In the genomic region with DNA sequence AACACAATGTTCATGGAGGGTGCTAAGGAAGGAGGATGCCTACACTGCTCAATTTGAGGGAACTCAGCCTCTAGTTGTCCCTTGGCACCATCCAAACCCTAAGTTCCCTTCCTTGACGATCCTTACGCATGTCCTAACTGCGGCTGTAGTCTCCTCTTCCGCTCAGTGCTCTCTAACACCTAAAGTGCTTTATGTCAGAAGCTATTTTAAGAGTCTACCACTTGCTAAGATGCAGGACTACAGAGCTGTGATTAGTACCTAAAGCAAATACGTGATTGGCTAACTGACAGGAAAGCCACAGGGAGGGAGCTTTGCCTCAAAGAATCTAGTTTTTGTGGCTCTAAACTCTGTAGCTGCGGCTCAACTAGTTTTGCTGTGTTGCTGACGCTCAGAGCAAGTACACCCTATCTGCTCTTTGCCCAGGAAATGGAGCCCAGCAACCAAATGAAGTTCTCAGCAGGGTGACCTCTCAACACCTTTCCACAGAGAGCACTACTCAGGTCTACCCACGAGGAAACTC, we compare ENCODE assay signal across 16 mouse cellular contexts. TPM values are rescaled to one million over a fixed set of nuclear protein-coding genes. Genes with fewer than 3 reads are reported as not detected.
DNase-seq lines count a peak whose midpoint lies in the region; ATAC-seq lines count a peak whose summit lies in the region.
"Had no signal": no experiment of that assay in that cellular context is flagged by ENCODE, and none has a peak within 500 bp of the region (broad histone marks: within the 10 kb centered on the region; RNA-seq: fewer than 3 reads in every experiment).

No protein-coding gene starts in this region.

- peak overlapping the region; percentile 95 for H3K27ac ChIP-seq in heart, embryonic 13.5 days (replicated peaks)
- peak overlapping the region; percentile 26 for H3K27ac ChIP-seq in embryonic facial prominence, embryonic 10.5 days (replicated peaks)
- H3K27ac ChIP-seq in limb, embryonic 15.5 days = peak overlapping the region; percentile 95
- no peak overlapping the region for H3K27ac ChIP-seq in midbrain, embryonic 15.5 days
- H3K27ac ChIP-seq: intestine, embryonic 15.5 days had no signal

- peaks cover 23% of the 10 kb centered on the region for H3K36me3 ChIP-seq in heart, embryonic 13.5 days
- H3K36me3 ChIP-seq in megakaryocyte, embryonic 14.5 days (replicated peaks; ENCODE audit: low read length) = peaks cover 19% of the 10 kb centered on the region
- peaks cover 29% of the 10 kb centered on the region for H3K36me3 ChIP-seq in embryonic facial prominence, embryonic 10.5 days (replicated peaks)
- H3K36me3 ChIP-seq in limb, embryonic 15.5 days = 0 out of 2 replicates have a peak, but pooled peaks cover 5% of the 10 kb centered on the region
- no peaks in the 10 kb centered on the region for H3K36me3 ChIP-seq in midbrain, embryonic 15.5 days (replicated peaks)
- H3K36me3 ChIP-seq: intestine, embryonic 15.5 days had no signal

- no peaks in the 10 kb centered on the region for H3K9me3 ChIP-seq in heart, embryonic 13.5 days
- H3K9me3 ChIP-seq in megakaryocyte, embryonic 14.5 days = no peaks in the 10 kb centered on the region
- no peaks in the 10 kb centered on the region for H3K9me3 ChIP-seq in embryonic facial prominence, embryonic 10.5 days
- no peaks in the 10 kb centered on the region for H3K9me3 ChIP-seq in limb, embryonic 15.5 days
- H3K9me3 ChIP-seq in midbrain, embryonic 15.5 days = no peaks in the 10 kb centered on the region
- H3K9me3 ChIP-seq: intestine, embryonic 15.5 days had no signal

- H3K27me3 ChIP-seq in heart, embryonic 13.5 days (replicated peaks) = no peaks in the 10 kb centered on the region
- no peaks in the 10 kb centered on the region for H3K27me3 ChIP-seq in megakaryocyte, embryonic 14.5 days (replicated peaks)
- H3K27me3 ChIP-seq in embryonic facial prominence, embryonic 10.5 days (replicated peaks; ENCODE audit: low read depth, poor library complexity, severe bottlenecking) = no peaks in the 10 kb centered on the region
- H3K27me3 ChIP-seq in limb, embryonic 15.5 days = no peaks in the 10 kb centered on the region
- no peaks in the 10 kb centered on the region for H3K27me3 ChIP-seq in midbrain, embryonic 15.5 days (replicated peaks)
- H3K27me3 ChIP-seq: CH12.LX; intestine, embryonic 15.5 days had no signal

- H3K4me2 ChIP-seq in heart, embryonic 13.5 days = peak overlapping the region; percentile 40; the same call in 1 of the 2 replicates
- H3K4me2 ChIP-seq in limb, embryonic 15.5 days = no peak overlapping the region
- H3K4me2 ChIP-seq in midbrain, embryonic 15.5 days = no peak overlapping the region
- H3K4me2 ChIP-seq: intestine, embryonic 15.5 days had no signal

- peak overlapping the region; percentile 63 for H3K9ac ChIP-seq in heart, embryonic 13.5 days
- no peak overlapping the region for H3K9ac ChIP-seq in limb, embryonic 15.5 days
- H3K9ac ChIP-seq in midbrain, embryonic 15.5 days = no peak overlapping the region
- H3K9ac ChIP-seq: forebrain, postnatal 0 days; intestine, embryonic 15.5 days had no signal

- no peak overlapping the region for H3K4me3 ChIP-seq in heart, embryonic 13.5 days
- peak overlapping the region; percentile 39 for H3K4me3 ChIP-seq in megakaryocyte, embryonic 14.5 days (replicated peaks)
- H3K4me3 ChIP-seq in embryonic facial prominence, embryonic 10.5 days = no peak overlapping the region
- H3K4me3 ChIP-seq in limb, embryonic 15.5 days = no peak overlapping the region
- no peak overlapping the region for H3K4me3 ChIP-seq in midbrain, embryonic 15.5 days
- H3K4me3 ChIP-seq: intestine, embryonic 15.5 days had no signal

- ATAC-seq in heart, embryonic 13.5 days (ENCODE audit: extremely low read depth, insufficient number of reproducible peaks, low FRiP score, low TSS enrichment) = no peak
- ATAC-seq in megakaryocyte, adult 5-6 weeks (ENCODE audit: poor library complexity, severe bottlenecking) = no peak
- no peak for ATAC-seq in limb, embryonic 15.5 days (ENCODE audit: insufficient number of reproducible peaks, low FRiP score, low TSS enrichment, low read depth)
- no peak for ATAC-seq in midbrain, embryonic 15.5 days (replicated peaks)
- ATAC-seq: forebrain, postnatal 0 days; intestine, embryonic 15.5 days had no signal

- 28% methylated on average over 8 of the region's 8 CpGs for WGBS in heart, embryonic 13.5 days
- 82% methylated on average over 8 of the region's 8 CpGs for WGBS in embryonic facial prominence, embryonic 10.5 days
- 57% methylated on average over 8 of the region's 8 CpGs for WGBS in limb, embryonic 15.5 days
- 87% methylated on average over 8 of the region's 8 CpGs for WGBS in midbrain, embryonic 15.5 days

- peaks cover 99% of the 10 kb centered on the region for H3K4me1 ChIP-seq in heart, embryonic 13.5 days
- peaks cover 95% of the 10 kb centered on the region for H3K4me1 ChIP-seq in megakaryocyte, embryonic 14.5 days
- H3K4me1 ChIP-seq in embryonic facial prominence, embryonic 10.5 days = peaks cover 92% of the 10 kb centered on the region
- H3K4me1 ChIP-seq in limb, embryonic 15.5 days = peaks cover 76% of the 10 kb centered on the region
- H3K4me1 ChIP-seq in midbrain, embryonic 15.5 days = no peaks in the 10 kb centered on the region

- DNase-seq in heart, adult 11 months = no peak
- DNase-seq in embryonic facial prominence, embryonic 10.5 days (ENCODE audit: low spot score) = no peak
- no peak for DNase-seq in embryo, embryonic 11 days
- DNase-seq: cerebellum, adult 2 months; forebrain, postnatal 0 days; left cerebral cortex, postnatal 4 days; right cerebral cortex, adult 18-20 months had no signal

RNA-seq across cellular contexts. Expression of a gene that starts 34.4 kb away (rescaled TPM):
- polyA plus RNA-seq in heart, embryonic 13.5 days (2015; fragmentation: Nextera tagmentation; extraction: Ambion mirVana) = 12.9 and 13.0 TPM in 2 replicates
- polyA plus RNA-seq in megakaryocyte, embryonic 14.5 days (2012; ENCODE audit: insufficient read depth, low replicate concordance) = 4.4 and 6.8 TPM in 2 replicates
- 7.9 and 10.1 TPM in 2 replicates for total RNA-seq in megakaryocyte, adult 5-6 weeks (2015)
- total RNA-seq in megakaryocyte, adult 5-6 weeks (2017) = 11.4 and 16.3 TPM in 2 replicates
- 24.4 and 25.6 TPM in 2 replicates for polyA plus RNA-seq in embryonic facial prominence, embryonic 10.5 days (2016; fragmentation: Nextera tagmentation; extraction: Ambion mirVana)
- polyA plus RNA-seq in limb, embryonic 15.5 days (2015; fragmentation: Nextera tagmentation; extraction: Ambion mirVana) = 25.0 and 26.9 TPM in 2 replicates
- polyA plus RNA-seq in midbrain, embryonic 15.5 days (2015; fragmentation: Nextera tagmentation; extraction: Ambion mirVana) = 9.1 and 10.0 TPM in 2 replicates

RNA-seq across cellular contexts. Expression of a gene that starts 40.2 kb away (rescaled TPM):
- 0.40 and 0.52 TPM in 2 replicates for polyA plus RNA-seq in heart, embryonic 13.5 days (2015; fragmentation: Nextera tagmentation; extraction: Ambion mirVana)
- polyA plus RNA-seq in megakaryocyte, embryonic 14.5 days (2012; ENCODE audit: insufficient read depth, low replicate concordance) = not detected in 2 replicates
- not detected in 2 replicates for total RNA-seq in megakaryocyte, adult 5-6 weeks (2015)
- not detected in 2 replicates for total RNA-seq in megakaryocyte, adult 5-6 weeks (2017)
- polyA plus RNA-seq in embryonic facial prominence, embryonic 10.5 days (2016; fragmentation: Nextera tagmentation; extraction: Ambion mirVana) = 0.30 TPM in 1 of 2 replicates, not detected in the other
- 0.10 and 0.18 TPM in 2 replicates for polyA plus RNA-seq in limb, embryonic 15.5 days (2015; fragmentation: Nextera tagmentation; extraction: Ambion mirVana)
- 0.62 and 0.75 TPM in 2 replicates for polyA plus RNA-seq in midbrain, embryonic 15.5 days (2015; fragmentation: Nextera tagmentation; extraction: Ambion mirVana)
- total RNA-seq: gastrocnemius, postnatal 4 days had no signal
- polyA plus RNA-seq: stomach, embryonic 14.5 days had no signal

RNA-seq across cellular contexts. Expression of a gene that starts 41.0 kb away (rescaled TPM):
- polyA plus RNA-seq in heart, embryonic 13.5 days (2015; fragmentation: Nextera tagmentation; extraction: Ambion mirVana) = 37.4 and 41.5 TPM in 2 replicates
- polyA plus RNA-seq in megakaryocyte, embryonic 14.5 days (2012; ENCODE audit: insufficient read depth, low replicate concordance) = 14.7 and 16.8 TPM in 2 replicates
- total RNA-seq in megakaryocyte, adult 5-6 weeks (2015) = 0.27 and 0.89 TPM in 2 replicates
- 0.12 and 1.1 TPM in 2 replicates for total RNA-seq in megakaryocyte, adult 5-6 weeks (2017)
- 72.3 and 76.1 TPM in 2 replicates for polyA plus RNA-seq in embryonic facial prominence, embryonic 10.5 days (2016; fragmentation: Nextera tagmentation; extraction: Ambion mirVana)
- 52.5 and 53.8 TPM in 2 replicates for polyA plus RNA-seq in limb, embryonic 15.5 days (2015; fragmentation: Nextera tagmentation; extraction: Ambion mirVana)
- 129 and 132 TPM in 2 replicates for polyA plus RNA-seq in midbrain, embryonic 15.5 days (2015; fragmentation: Nextera tagmentation; extraction: Ambion mirVana)

RNA-seq across cellular contexts. Expression of a gene that starts 56.8 kb away (rescaled TPM):
- 248 and 251 TPM in 2 replicates for polyA plus RNA-seq in heart, embryonic 13.5 days (2015; fragmentation: Nextera tagmentation; extraction: Ambion mirVana)
- polyA plus RNA-seq in megakaryocyte, embryonic 14.5 days (2012; ENCODE audit: insufficient read depth, low replicate concordance) = 206 and 441 TPM in 2 replicates
- 410 and 456 TPM in 2 replicates for total RNA-seq in megakaryocyte, adult 5-6 weeks (2015)
- total RNA-seq in megakaryocyte, adult 5-6 weeks (2017) = 187 and 196 TPM in 2 replicates
- polyA plus RNA-seq in embryonic facial prominence, embryonic 10.5 days (2016; fragmentation: Nextera tagmentation; extraction: Ambion mirVana) = 262 and 273 TPM in 2 replicates
- 327 and 351 TPM in 2 replicates for polyA plus RNA-seq in limb, embryonic 15.5 days (2015; fragmentation: Nextera tagmentation; extraction: Ambion mirVana)
- polyA plus RNA-seq in midbrain, embryonic 15.5 days (2015; fragmentation: Nextera tagmentation; extraction: Ambion mirVana) = 276 and 282 TPM in 2 replicates
